Mouse (Mus musculus): ENCODE measurements around the gene Asic3. TPM values are rescaled to one million over a fixed set of nuclear protein-coding genes. Genes with fewer than 3 reads are reported as not detected.
A peak's percentile ranks its signal among the peaks of the same experiment; 100 is the strongest.

Asic3 gene
- total and polyA plus RNA-seq, 3 experiments: 0.25 to 1.1 TPM; not detected in 1

GRCm38 (mm10) chr5:24444746-24445427, 31.7 kb downstream of the Asic3 start, which contains the start of gene Fastk (continued):
- TF ChIP-seq ZMIZ1 (IDR thresholded peaks at IDR 0.05; ENCODE audit: low read depth, low read length) (peak; percentile 80; the same call in 1 of the 2 replicates), MEF2A (IDR thresholded peaks at IDR 0.05; ENCODE audit: borderline replicate concordance, low read depth, low read length) (peak; percentile 44; the same call in 1 of the 2 replicates), IRF4 (IDR thresholded peaks at IDR 0.05; ENCODE audit: low read depth, low read length) (no peak), HCFC1 (IDR thresholded peaks at IDR 0.05; ENCODE audit: low read depth, low read length) (peak; percentile 87), NELFE (IDR thresholded peaks at IDR 0.05; ENCODE audit: low read depth, low read length) (peak; percentile 95), ELF1 (IDR thresholded peaks at IDR 0.05; ENCODE audit: low read depth, low read length) (peak; percentile 95), PAX5 (IDR thresholded peaks at IDR 0.05; ENCODE audit: low read length) (no peak), MAZ (IDR thresholded peaks at IDR 0.05; ENCODE audit: low read depth, low read length) (peak; percentile 87; the same call in 1 of the 2 replicates), TBP (conservative IDR thresholded peaks at IDR 0.05; ENCODE audit: low read depth, low read length) (peak; percentile 59), MXI1 (IDR thresholded peaks at IDR 0.05; ENCODE audit: low read depth, low read length) (peak; percentile 71), GABPA (IDR thresholded peaks at IDR 0.05; ENCODE audit: insufficient replicate concordance, low read depth, low read length) (no peak; the same call in 1 of the 2 replicates), SMC3 (IDR thresholded peaks at IDR 0.05; ENCODE audit: low read depth, low read length) (no peak), SIN3A (IDR thresholded peaks at IDR 0.05; ENCODE audit: low read length) (peak; percentile 49), MYC (IDR thresholded peaks at IDR 0.05; ENCODE audit: low read depth, low read length) (no peak), TCF12 (IDR thresholded peaks at IDR 0.05; ENCODE audit: low read depth, low read length) (peak; percentile 98), USF1 (IDR thresholded peaks at IDR 0.05; ENCODE audit: low read depth, low read length) (no peak)

GRCm38 (mm10) chr5:24445428-24446080, 32.4 kb downstream of the Asic3 start:
- H3K4me2 ChIP-seq (ENCODE audit: insufficient read depth, low read depth, poor library complexity, severe bottlenecking): peak overlapping the region; percentile 72
- H3K4me1 ChIP-seq (ENCODE audit: control insufficient read depth in 1 of 2, insufficient read depth in 2 of 2): peaks cover 24 to 40% of the 10 kb centered on the region in 2 experiments
- H3K9ac ChIP-seq (ENCODE audit: insufficient read depth, low read depth): peak overlapping the region; percentile 64
- H3K9me3 ChIP-seq (replicated peaks; ENCODE audit: low read length): no peaks in the 10 kb centered on the region
- dilution Hi-C loops (cut with MboI; ENCODE audit: extremely low pct_ligation_motif_present, extremely low pct_unique_long_range_greater_than_20kb, low sequenced_read_pairs) (no loop called here), in situ Hi-C loops (cut with MboI; ENCODE audit: low pct_ligation_motif_present, low pct_unique_long_range_greater_than_20kb, low sequenced_read_pairs) (no loop called here)
- peaks cover 9% of the 10 kb centered on the region for H3K79me2 ChIP-seq (replicated peaks; ENCODE audit: control insufficient read depth, extremely low read depth, insufficient read depth, poor library complexity, severe bottlenecking)
- no peak for DNase-seq (ENCODE audit: extremely low read depth)
- peaks cover 25% of the 10 kb centered on the region for H3K27me3 ChIP-seq (replicated peaks)
- H3K4me3 ChIP-seq (replicated peaks in 1 of 3; ENCODE audit: low read depth in 2 of 3, low read length in 2 of 3, poor library complexity in 1 of 3): peak overlapping the region; percentile 64 to 93 (median 83)
- no peak overlapping the region for H3K27ac ChIP-seq (ENCODE audit: insufficient read depth, low read depth)
- H3K36me3 ChIP-seq (replicated peaks in 1 of 2; ENCODE audit: control insufficient read depth in 1 of 2, insufficient read depth in 1 of 2, low read length in 1 of 2): peaks cover 22 to 35% of the 10 kb centered on the region in 2 experiments
- TF ChIP-seq UBTF (IDR thresholded peaks at IDR 0.05; ENCODE audit: low read depth, low read length): no peak
- TF ChIP-seq BHLHE40 (IDR thresholded peaks at IDR 0.05; ENCODE audit: low read depth, low read length): no peak
- TF ChIP-seq RCOR1 (conservative IDR thresholded peaks at IDR 0.05; ENCODE audit: low read depth, low read length): no peak
- TF ChIP-seq TBP (conservative IDR thresholded peaks at IDR 0.05; ENCODE audit: low read depth, low read length): no peak
- TF ChIP-seq JUN (IDR thresholded peaks at IDR 0.05; ENCODE audit: insufficient read depth, low read depth, low read length): no peak
- no peak for TF ChIP-seq CHD2 (IDR thresholded peaks at IDR 0.05; ENCODE audit: low read length)
- TF ChIP-seq SIN3A (IDR thresholded peaks at IDR 0.05; ENCODE audit: low read length): no peak
- no peak for TF ChIP-seq ZMIZ1 (IDR thresholded peaks at IDR 0.05; ENCODE audit: low read depth, low read length)
- no peak for TF ChIP-seq MYC (IDR thresholded peaks at IDR 0.05; ENCODE audit: low read depth, low read length)
- TF ChIP-seq CHD1 (IDR thresholded peaks at IDR 0.05; ENCODE audit: low read depth, low read length): no peak
- no peak for TF ChIP-seq USF2 (conservative IDR thresholded peaks at IDR 0.05; ENCODE audit: low read depth, low read length)
- no peak for TF ChIP-seq NRF1 (IDR thresholded peaks at IDR 0.05; ENCODE audit: low read depth, low read length)
- TF ChIP-seq MAZ (IDR thresholded peaks at IDR 0.05; ENCODE audit: low read depth, low read length): no peak

Data from CH12.LX (cell line).